Mouse (Mus musculus): ENCODE results near the gene Asb17.

- TF ChIP-seq POLR2A (IDR thresholded peaks at IDR 0.05; ENCODE audit: insufficient read depth, low read depth, low read length) = no peak
- TF ChIP-seq CTCF (IDR thresholded peaks at IDR 0.05) = no peak
- TF ChIP-seq EP300 (IDR thresholded peaks at IDR 0.05; ENCODE audit: insufficient read depth, low read depth, low read length) = no peak
Measured at GRCm38 (mm10) chr3:153901904-153902303, 57.9 kb downstream of the Asb17 start.
